Mouse (Mus musculus) ES-E14 (cell line): ENCODE measurements at regions not wholly inside any gene's neighbourhood (a gene's known extent, or its start where the extent isn't known, plus 50 kb on each side); places are given as distances from the start of the nearest gene placed in this dataset.
"Not testable (repeated sequence)": the region's sequence is repeated elsewhere in the genome, so short reads cannot be mapped to it uniquely, and the experiment has no call there.

Experiments used
- CHD2 ChIP-seq: IDR thresholded peaks from 2 replicates; pipeline ENCODE4 v1.6.1; 2014; ENCODE audit warnings: mild to moderate bottlenecking, low read depth, low read length, inconsistent platforms
- MAFK ChIP-seq: IDR thresholded peaks from 2 replicates; pipeline ENCODE4 v1.6.1; 2014; ENCODE audit warnings: mild to moderate bottlenecking, low read depth, low read length, inconsistent platforms; ENCODE audit not compliant: insufficient read depth
- ZC3H11A ChIP-seq: IDR thresholded peaks from 2 replicates; pipeline ENCODE4 v1.6.1; 2012; ENCODE audit warnings: low read depth, mild to moderate bottlenecking, inconsistent platforms, low read length, borderline replicate concordance

- TF ChIP-seq ZC3H11A, MAFK, CHD2: not testable (repeated sequence)
Observed at GRCm38 (mm10) chr15:42177766-42178165, 2043.6 kb downstream of the 9330182O14Rik start.
